Mouse (Mus musculus) monocyte, adult 2 months (primary cell): ENCODE results near the gene Slc52a3.

Experiments used
- DNase-seq, 2 experiments: peaks; one replicate each; pipeline ENCODE4 v3.0.0; 2022; ENCODE audit warnings: low spot score in 2 of 2, low read depth in 1 of 2

Slc52a3 gene

GRCm38 (mm10) chr2:151997776-151998504, 1.6 kb downstream of the Slc52a3 start:
- DNase-seq: no peak

GRCm38 (mm10) chr2:151998505-151998899, 2.2 kb downstream of the Slc52a3 start:
- DNase-seq: no peak

- no peak for DNase-seq
Observed at GRCm38 (mm10) chr2:151998932-151999331, 2.6 kb downstream of the Slc52a3 start.

- no peak for DNase-seq
Observed at GRCm38 (mm10) chr2:151999669-152000290, 3.5 kb downstream of the Slc52a3 start.

- no peak for DNase-seq
Observed at GRCm38 (mm10) chr2:152000291-152000679, 4.0 kb downstream of the Slc52a3 start.

- DNase-seq: no peak
Observed at GRCm38 (mm10) chr2:152000735-152001134, 4.4 kb downstream of the Slc52a3 start.

- DNase-seq: no peak
Observed at GRCm38 (mm10) chr2:152002529-152002928, 6.2 kb downstream of the Slc52a3 start.

GRCm38 (mm10) chr2:152007783-152008182, 11.5 kb downstream of the Slc52a3 start:
- DNase-seq: no peak

- no peak for DNase-seq
Observed at GRCm38 (mm10) chr2:152009061-152009779, 12.9 kb downstream of the Slc52a3 start.

GRCm38 (mm10) chr2:152010251-152010650, 13.9 kb downstream of the Slc52a3 start:
- no peak for DNase-seq

GRCm38 (mm10) chr2:152010661-152011060, 14.3 kb downstream of the Slc52a3 start:
- DNase-seq: no peak

GRCm38 (mm10) chr2:152011724-152012123, 15.4 kb downstream of the Slc52a3 start:
- DNase-seq: no peak

- DNase-seq: no peak
Observed at GRCm38 (mm10) chr2:152012222-152012621, 15.9 kb downstream of the Slc52a3 start.

- DNase-seq: no peak
Observed at GRCm38 (mm10) chr2:152012701-152013100, 16.4 kb downstream of the Slc52a3 start.

GRCm38 (mm10) chr2:152015997-152016396, 19.7 kb downstream of the Slc52a3 start:
- no peak for DNase-seq

- no peak for DNase-seq
Observed at GRCm38 (mm10) chr2:152016666-152017065, 20.4 kb downstream of the Slc52a3 start.

GRCm38 (mm10) chr2:152020255-152020654, 23.9 kb downstream of the Slc52a3 start:
- DNase-seq: peak in 1 of 2 experiments; percentile 21

- no peak for DNase-seq
Observed at GRCm38 (mm10) chr2:152022022-152022421, 25.7 kb downstream of the Slc52a3 start.

- DNase-seq: no peak
Observed at GRCm38 (mm10) chr2:152024883-152025422, 28.6 kb downstream of the Slc52a3 start.

- DNase-seq: peak; percentile 19 to 62
Observed at GRCm38 (mm10) chr2:152029252-152030082, 33.2 kb downstream of the Slc52a3 start.

- DNase-seq: no peak
Observed at GRCm38 (mm10) chr2:152030986-152031385, 34.7 kb downstream of the Slc52a3 start.
